Mouse (Mus musculus) CH12.LX (cell line): ENCODE results near the gene Klhl9. TPM values are rescaled to one million over a fixed set of nuclear protein-coding genes. Genes with fewer than 3 reads are reported as not detected.

ENCODE experiments used
- DNase-seq: peaks from one replicate; pipeline ENCODE4 v3.0.0-alpha.2; 2013; ENCODE audit errors: extremely low read depth
- H3K27ac ChIP-seq: 2 replicates; pipeline ENCODE4 v1.5.1; 2012; ENCODE audit warnings: low read depth, mild to moderate bottlenecking, control low read depth, moderate library complexity; ENCODE audit not compliant: insufficient read depth
- H3K27me3 ChIP-seq: replicated peaks from 2 replicates; pipeline ENCODE3; 2012; ENCODE audit warnings: inconsistent platforms
- H3K36me3 ChIP-seq, 2 experiments: replicated peaks in 1 of 2; 2 replicates each; pipeline versions ENCODE3 to v1.6.1; 2012; ENCODE audit warnings: inconsistent platforms in 1 of 2, low read length in 1 of 2, mild to moderate bottlenecking in 1 of 2, mixed read lengths in 1 of 2, moderate library complexity in 1 of 2; ENCODE audit not compliant: control insufficient read depth in 1 of 2, insufficient read depth in 1 of 2
- H3K4me1 ChIP-seq, 2 experiments: 2 replicates each; pipeline ENCODE4 v1.6.1; 2012; ENCODE audit warnings: inconsistent platforms in 1 of 2, moderate library complexity in 1 of 2; ENCODE audit not compliant: insufficient read depth in 2 of 2, control insufficient read depth in 1 of 2
- H3K4me2 ChIP-seq: 2 replicates; pipeline ENCODE4 v1.6.1; 2012; ENCODE audit warnings: low read depth, mild to moderate bottlenecking, control low read depth; ENCODE audit not compliant: poor library complexity, insufficient read depth, severe bottlenecking
- H3K4me3 ChIP-seq, 3 experiments: fragments of 150-350 bp in 1 of 3; sonication (generic) in 1 of 3; replicated peaks in 1 of 3; 2 replicates each; pipeline versions ENCODE3 to v1.5.1; 2011 to 2012; ENCODE audit warnings: low read depth in 2 of 3, low read length in 2 of 3, mild to moderate bottlenecking in 2 of 3, moderate library complexity in 2 of 3, control low read depth in 1 of 3, improper control_type of control experiment in 1 of 3, inconsistent platforms in 1 of 3, mixed read lengths in 1 of 3; ENCODE audit not compliant: poor library complexity in 1 of 3
- H3K79me2 ChIP-seq: replicated peaks from 2 replicates; pipeline ENCODE4 v1.6.1; 2012; ENCODE audit warnings: mild to moderate bottlenecking, moderate library complexity; ENCODE audit not compliant: control insufficient read depth, poor library complexity, insufficient read depth, severe bottlenecking; ENCODE audit errors: extremely low read depth
- H3K9ac ChIP-seq: 2 replicates; pipeline ENCODE4 v1.6.1; 2012; ENCODE audit warnings: low read depth, mild to moderate bottlenecking, control low read depth, moderate library complexity; ENCODE audit not compliant: insufficient read depth
- H3K9me3 ChIP-seq: replicated peaks from 2 replicates; pipeline ENCODE3; 2012; ENCODE audit warnings: low read length, inconsistent platforms, mixed read lengths
- CHD1 ChIP-seq: IDR thresholded peaks from 2 replicates; pipeline ENCODE4 v1.6.1; 2012; ENCODE audit warnings: low read depth, low read length, improper control_type of control experiment, inconsistent platforms
- CHD2 ChIP-seq: IDR thresholded peaks from 2 replicates; pipeline ENCODE4 v1.6.1; 2011; ENCODE audit warnings: low read length, improper control_type of control experiment
- ELF1 ChIP-seq: IDR thresholded peaks from 2 replicates; pipeline ENCODE4 v1.6.1; 2014; ENCODE audit warnings: low read depth, mild to moderate bottlenecking, inconsistent platforms, low read length, improper control_type of control experiment
- EP300 ChIP-seq: IDR thresholded peaks from 2 replicates; pipeline ENCODE4 v1.6.1; 2011; ENCODE audit warnings: low read length, improper control_type of control experiment
- ETS1 ChIP-seq: conservative IDR thresholded peaks from 2 replicates; pipeline ENCODE4 v1.6.1; 2012; ENCODE audit warnings: low read depth, mild to moderate bottlenecking, inconsistent platforms, low read length, improper control_type of control experiment, moderate library complexity
- HCFC1 ChIP-seq: IDR thresholded peaks from 2 replicates; pipeline ENCODE4 v1.6.1; 2012; ENCODE audit warnings: low read depth, mild to moderate bottlenecking, inconsistent platforms, low read length, improper control_type of control experiment
- JUN ChIP-seq: IDR thresholded peaks from 2 replicates; pipeline ENCODE4 v1.6.1; 2011; ENCODE audit warnings: low read depth, mild to moderate bottlenecking, low read length, improper control_type of control experiment, moderate library complexity; ENCODE audit not compliant: insufficient read depth
- KAT2A ChIP-seq: IDR thresholded peaks from 2 replicates; pipeline ENCODE4 v1.6.1; 2012; ENCODE audit warnings: low read length, improper control_type of control experiment, inconsistent platforms; ENCODE audit not compliant: insufficient replicate concordance
- MAZ ChIP-seq: IDR thresholded peaks from 2 replicates; pipeline ENCODE4 v1.6.1; 2012; ENCODE audit warnings: low read depth, mild to moderate bottlenecking, inconsistent platforms, low read length, improper control_type of control experiment, moderate library complexity
- MYC ChIP-seq: IDR thresholded peaks from 2 replicates; pipeline ENCODE4 v1.6.1; 2011; ENCODE audit warnings: low read depth, mild to moderate bottlenecking, improper control_type of control experiment, low read length
- NELFE ChIP-seq: IDR thresholded peaks from 2 replicates; pipeline ENCODE4 v1.6.1; 2011; ENCODE audit warnings: low read depth, low read length, improper control_type of control experiment
- POLR2AphosphoS2 ChIP-seq: IDR thresholded peaks from 2 replicates; pipeline ENCODE4 v1.6.1; 2011; ENCODE audit warnings: low read depth, low read length, improper control_type of control experiment
- RAD21 ChIP-seq: IDR thresholded peaks from 2 replicates; pipeline ENCODE4 v1.6.1; 2011; ENCODE audit warnings: low read depth, mild to moderate bottlenecking, low read length, improper control_type of control experiment, moderate library complexity
- SIN3A ChIP-seq: IDR thresholded peaks from 2 replicates; pipeline ENCODE4 v1.6.1; 2012; ENCODE audit warnings: low read length, improper control_type of control experiment, inconsistent platforms
- TBP ChIP-seq: conservative IDR thresholded peaks from 2 replicates; pipeline ENCODE4 v1.6.1; 2011; ENCODE audit warnings: low read depth, low read length, improper control_type of control experiment
- USF2 ChIP-seq: conservative IDR thresholded peaks from 2 replicates; pipeline ENCODE4 v1.6.1; 2011; ENCODE audit warnings: low read depth, low read length, improper control_type of control experiment
- ZC3H11A ChIP-seq: IDR thresholded peaks from 2 replicates; pipeline ENCODE4 v1.6.1; 2012; ENCODE audit warnings: low read depth, mild to moderate bottlenecking, inconsistent platforms, low read length, improper control_type of control experiment
- dilution Hi-C: fragments of 300-500 bp; cut with MboI; formaldehyde crosslinking; loops from 2 replicates; pipeline ENCODE4 v1.14.3; 2020; ENCODE audit warnings: low sequenced_read_pairs; ENCODE audit not compliant: extremely low pct_unique_long_range_greater_than_20kb, extremely low pct_ligation_motif_present
- in situ Hi-C: fragments of 300-500 bp; cut with MboI; formaldehyde crosslinking; loops from 3 replicates; pipeline ENCODE4 v1.14.3; 2019; ENCODE audit warnings: low sequenced_read_pairs, low pct_ligation_motif_present, low pct_unique_long_range_greater_than_20kb, mixed read lengths
- polyA plus RNA-seq: library from polyadenylated mRNA; unstranded; fragments of >175 nt; gene quantifications from 2 replicates; pipeline ENCODE4 v1.2.1, GENCODE M21; 2012; ENCODE audit warnings: low read depth; ENCODE audit not compliant: insufficient read length
- total RNA-seq, 2 experiments: library from RNA; depleted of rRNA; stranded (reverse); fragments of 300-350 nt in 1 of 2; fragments of >200 nt in 1 of 2; gene quantifications; 2 replicates each; pipeline ENCODE4 v1.2.3; 2012 to 2014

Klhl9 gene
- total and polyA plus RNA-seq, 3 experiments = 19.1 to 51.6 (median 40.0) TPM

DNA sequence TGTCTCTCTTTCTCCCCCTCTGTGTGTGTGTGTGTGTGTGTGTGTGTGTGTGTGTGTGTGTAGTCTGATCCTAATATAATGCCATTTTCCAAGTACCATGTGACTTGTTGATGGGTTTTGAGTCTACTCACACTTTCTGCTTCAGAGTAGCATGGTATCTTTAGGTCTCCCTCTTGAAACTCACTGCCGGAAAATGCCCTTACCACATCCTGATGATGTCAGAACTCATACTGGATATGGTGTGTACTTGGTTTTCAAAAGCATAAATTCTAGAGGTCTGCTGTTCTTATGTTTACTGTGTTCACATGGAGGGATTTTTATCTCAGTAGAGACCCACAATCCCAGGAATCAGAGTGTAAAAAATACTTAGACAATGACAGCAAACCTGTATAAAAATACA lies 29.7 kb downstream of the Klhl9 start:
- H3K27me3 ChIP-seq = peaks cover 12% of the 10 kb centered on the region
- peaks cover 0 to 5% of the 10 kb centered on the region in 2 experiments; a peak in 2 of 4 replicates for H3K4me1 ChIP-seq
- in situ Hi-C loops = no loop called here
- H3K36me3 ChIP-seq = no peaks in the 10 kb centered on the region
- no peaks in the 10 kb centered on the region for H3K79me2 ChIP-seq
- no peak for DNase-seq
- no peak overlapping the region for H3K27ac ChIP-seq
- no peak overlapping the region for H3K4me2 ChIP-seq
- no peak overlapping the region for H3K4me3 ChIP-seq
- dilution Hi-C loops = no loop called here
- no peak overlapping the region for H3K9ac ChIP-seq
- TF ChIP-seq EP300 = no peak
- no peak for TF ChIP-seq SIN3A
- TF ChIP-seq USF2 = no peak
- no peak for TF ChIP-seq MAZ
- TF ChIP-seq ETS1 = no peak
- H3K9me3 ChIP-seq = no peaks in the 10 kb centered on the region

DNA sequence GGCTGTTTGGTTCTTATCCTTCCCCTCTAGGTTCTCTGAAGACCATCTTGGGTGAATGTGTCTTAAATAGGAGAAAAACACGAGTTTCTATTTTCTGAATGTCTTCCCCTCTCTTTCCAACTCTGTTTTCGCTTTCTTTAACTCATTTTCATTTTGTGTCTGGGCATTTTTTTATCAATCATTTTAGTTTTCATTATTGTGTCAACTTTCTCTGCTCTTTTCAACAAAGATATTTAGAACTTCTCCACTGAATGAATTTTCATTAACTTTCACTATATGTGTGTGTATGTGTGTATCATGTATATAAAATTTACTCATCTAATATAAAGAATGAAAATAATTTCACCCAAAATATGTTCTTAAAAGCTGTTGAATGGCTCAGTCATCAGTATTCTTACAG lies 31.0 kb downstream of the Klhl9 start, which contains the start of gene Ifnab:
Gene Ifnab, minus strand, starts transcription at position 101 of the 400 bp plus-strand sequence.
- H3K79me2 ChIP-seq = no peaks in the 10 kb centered on the region
- TF ChIP-seq CHD1 (no peak), HCFC1 (no peak), MAZ (no peak), CHD2 (no peak), RAD21 (no peak), NELFE (no peak), TBP (no peak), MYC (no peak), KAT2A (no peak), JUN (no peak), ELF1 (no peak), POLR2AphosphoS2 (no peak), ZC3H11A (no peak)
- in situ Hi-C loops = no loop called here

More for the DNA sequence above, 31.0 kb downstream of the Klhl9 start, which contains the start of gene Ifnab:
- dilution Hi-C loops = no loop called here
- Histone ChIP-seq H3K4me3 (no peak within 1 kb of the TSS), H3K4me2 (no peak within 1 kb of the TSS), H3K36me3 (no peaks in the 10 kb centered on the region), H3K27ac (no peak within 1 kb of the TSS), H3K9me3 (no peaks in the 10 kb centered on the region), H3K27me3 (peaks cover 15% of the 10 kb centered on the region), H3K4me1 (peaks cover 0 to 5% of the 10 kb centered on the region in 2 experiments; a peak in 2 of 4 replicates), H3K9ac (no peak within 1 kb of the TSS)
- DNase-seq = no peak
